Mouse (Mus musculus) liver, embryonic 13.5 days (tissue): Measurements from ENCODE around the gene Prkacb. TPM values are rescaled to one million over a fixed set of nuclear protein-coding genes. Genes with fewer than 3 reads are reported as not detected.
"Not testable (repeated sequence)": the region's sequence is repeated elsewhere in the genome, so short reads cannot be mapped to it uniquely, and the experiment has no call there.

ENCODE experiments used
- ATAC-seq: fragments of 200-750 bp; cut with Nextera tagmentation; 2 replicates; pipeline ENCODE4 v1.8.0; 2017; ENCODE audit warnings: low read depth, mild to moderate bottlenecking, moderate number of reproducible peaks, moderate library complexity
- DNase-seq: peaks from one replicate; pipeline ENCODE4 v3.0.0; 2022
- H3K27ac ChIP-seq: fragments of 300-500 bp; sonication (generic); 2 replicates; pipeline ENCODE4 v1.5.1; 2015; ENCODE audit warnings: moderate library complexity, mild to moderate bottlenecking, inconsistent platforms
- H3K27me3 ChIP-seq: fragments of 300-500 bp; sonication (generic); 2 replicates; pipeline ENCODE4 v1.6.1; 2015; ENCODE audit warnings: mild to moderate bottlenecking, inconsistent platforms
- H3K36me3 ChIP-seq: fragments of 300-500 bp; sonication (generic); 2 replicates; pipeline ENCODE4 v1.6.1; 2015; ENCODE audit warnings: mild to moderate bottlenecking, inconsistent platforms
- H3K4me1 ChIP-seq: fragments of 300-500 bp; sonication (generic); replicated peaks from 2 replicates; pipeline ENCODE4 v1.6.1; 2015; ENCODE audit warnings: inconsistent platforms
- H3K4me2 ChIP-seq: fragments of 300-500 bp; sonication (generic); 2 replicates; pipeline ENCODE4 v1.6.1; 2015; ENCODE audit warnings: inconsistent platforms, mild to moderate bottlenecking, moderate library complexity
- H3K4me3 ChIP-seq: fragments of 300-500 bp; sonication (generic); replicated peaks from 2 replicates; pipeline ENCODE4 v1.5.1; 2015; ENCODE audit warnings: mild to moderate bottlenecking, inconsistent platforms
- H3K9ac ChIP-seq: fragments of 300-500 bp; sonication (generic); 2 replicates; pipeline ENCODE4 v1.6.1; 2015; ENCODE audit warnings: mild to moderate bottlenecking, inconsistent platforms
- H3K9me3 ChIP-seq: fragments of 300-500 bp; sonication (generic); replicated peaks from 2 replicates; pipeline ENCODE4 v1.6.1; 2016; ENCODE audit warnings: inconsistent platforms
- WGBS: fragments of 180-500 bp; shearing (Covaris S2); methylation state at CpG from one replicate; pipeline ENCODE4 v1.1.7; 2015; ENCODE audit not compliant: insufficient replicate concordance; 5-methylcytosine and 5-hydroxymethylcytosine counted together
- polyA plus RNA-seq: library from polyadenylated mRNA; unstranded; fragments of >200 nt; fragmentation: Nextera tagmentation; extraction: Ambion mirVana; gene quantifications from 2 replicates; pipeline ENCODE4 v1.2.1, GENCODE M21; 2015

Gene Prkacb
- polyA plus RNA-seq, 1 experiment from 2014 or later: 13.8 TPM

DNA sequence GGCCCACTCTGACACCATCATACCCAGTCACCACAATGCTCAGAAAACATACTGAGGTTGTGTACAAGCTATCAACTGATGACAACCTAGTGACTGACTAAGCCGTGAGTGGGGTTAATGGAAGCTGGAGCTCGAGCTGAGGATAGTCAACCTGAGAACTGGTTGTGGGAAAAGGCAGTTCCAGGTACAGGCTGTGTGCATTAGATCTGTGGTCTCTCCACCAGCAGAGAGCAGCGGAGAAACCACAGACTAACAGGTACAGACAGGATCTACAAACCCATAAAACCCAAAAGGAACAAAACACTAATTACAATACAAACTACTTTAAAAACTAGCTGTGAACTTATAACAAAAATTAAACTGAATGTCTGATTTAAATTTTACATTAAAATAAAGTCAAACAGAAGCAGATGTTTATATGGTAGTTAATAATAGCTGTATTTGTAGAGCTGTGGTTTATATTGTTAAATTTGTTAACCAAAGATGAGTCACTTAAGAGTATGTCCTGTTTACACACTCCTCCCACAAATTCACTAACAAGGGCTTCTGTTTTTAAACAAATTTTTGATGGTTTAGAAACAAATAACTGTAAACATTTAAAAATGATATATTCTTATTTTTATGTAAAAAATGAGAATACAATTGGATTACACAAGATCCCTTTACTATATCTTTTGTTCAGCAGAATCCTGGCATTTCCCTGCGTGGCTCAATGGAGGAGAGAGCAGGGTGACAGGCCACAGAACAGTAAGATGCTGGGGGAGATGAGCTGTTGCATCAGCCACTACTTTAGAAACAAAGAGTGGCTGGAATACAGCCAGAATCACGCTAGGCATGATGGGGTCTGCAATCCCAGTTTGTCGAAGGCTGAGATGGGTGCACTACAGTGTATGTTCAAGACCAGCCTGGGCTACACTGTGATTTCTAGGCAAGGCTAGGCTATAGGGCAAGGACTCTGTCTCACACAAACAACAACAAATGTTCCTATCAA lies 54.5 kb downstream of the Prkacb start:
- Histone ChIP-seq H3K4me2 (no peak overlapping the region), H3K4me1 (peaks cover 19% of the 10 kb centered on the region), H3K9me3 (no peaks in the 10 kb centered on the region), H3K9ac (no peak overlapping the region), H3K27me3 (no peaks in the 10 kb centered on the region), H3K36me3 (no peaks in the 10 kb centered on the region), H3K27ac (no peak overlapping the region), H3K4me3 (no peak overlapping the region)
- DNase-seq: no peak
- no peak for ATAC-seq
- 70% methylated on average over 6 of the region's 6 CpGs for WGBS

DNA sequence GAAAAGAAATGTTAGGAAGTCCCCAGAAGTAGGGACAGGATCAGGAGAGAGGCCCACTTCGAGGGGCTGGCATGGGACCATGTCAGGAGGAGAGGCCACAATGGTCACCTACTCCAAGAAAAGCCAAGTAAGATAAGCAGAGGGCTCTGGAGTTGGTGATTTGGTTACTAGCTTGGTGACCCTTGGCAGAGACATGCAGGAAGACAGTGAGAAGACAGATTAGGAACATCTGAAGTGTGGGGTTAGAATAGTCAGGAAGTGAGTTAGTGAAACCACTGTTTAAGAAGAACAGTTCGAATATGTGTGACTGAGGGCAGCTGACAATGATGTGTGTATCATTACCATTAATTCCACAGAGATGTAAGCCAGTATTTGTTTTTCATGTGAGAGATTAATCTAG lies 58.5 kb downstream of the Prkacb start:
- Histone ChIP-seq H3K4me2 (no peak overlapping the region), H3K27me3 (no peaks in the 10 kb centered on the region), H3K4me3 (no peak overlapping the region), H3K4me1 (0 out of 2 replicates have a peak, but pooled peaks cover 3% of the 10 kb centered on the region), H3K36me3 (peaks cover 5% of the 10 kb centered on the region; the same call in 1 of the 2 replicates), H3K9ac (no peak overlapping the region), H3K9me3 (no peaks in the 10 kb centered on the region), H3K27ac (no peak overlapping the region)
- WGBS: 25% methylated on average over 2 of the region's 2 CpGs
- no peak for DNase-seq
- no peak for ATAC-seq

DNA sequence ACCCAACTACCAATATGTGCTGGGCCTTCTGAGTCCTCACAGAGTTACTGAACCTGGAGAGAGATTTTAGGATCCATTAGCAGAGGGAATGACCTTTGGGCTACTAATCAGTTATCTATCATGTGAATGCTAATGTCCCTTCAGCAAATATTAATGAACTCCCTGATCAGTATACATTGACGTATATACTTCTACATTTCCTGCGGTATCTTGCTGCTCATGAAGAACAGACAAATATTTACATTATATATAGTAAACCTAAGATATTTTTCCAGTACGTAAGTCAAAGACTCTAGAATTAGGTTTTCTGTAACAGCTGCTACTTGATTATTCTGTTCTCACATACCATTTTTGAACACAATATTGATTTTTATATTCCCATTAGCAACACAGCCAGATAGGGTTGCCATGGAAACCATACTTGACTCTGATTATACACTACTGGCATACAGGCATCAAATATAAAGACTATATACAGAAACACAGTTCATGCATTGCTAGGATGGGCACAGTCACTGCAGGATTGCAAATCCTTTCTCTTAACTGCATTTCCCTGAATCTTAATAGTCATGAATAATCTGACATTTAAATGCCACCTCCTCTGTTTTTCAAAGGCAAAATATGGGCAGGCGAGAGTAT lies 71.1 kb downstream of the Prkacb start:
- no peak overlapping the region for H3K9ac ChIP-seq
- H3K27ac ChIP-seq: no peak overlapping the region
- H3K4me2 ChIP-seq: no peak overlapping the region
- H3K36me3 ChIP-seq: peaks cover 21% of the 10 kb centered on the region
- DNase-seq (no peak), ATAC-seq (no peak)
- H3K4me1 ChIP-seq: peaks cover 8% of the 10 kb centered on the region
- H3K27me3 ChIP-seq: no peaks in the 10 kb centered on the region
- WGBS: 80% methylated on average over 4 of the region's 4 CpGs
- H3K9me3 ChIP-seq: no peaks in the 10 kb centered on the region
- no peak overlapping the region for H3K4me3 ChIP-seq

DNA sequence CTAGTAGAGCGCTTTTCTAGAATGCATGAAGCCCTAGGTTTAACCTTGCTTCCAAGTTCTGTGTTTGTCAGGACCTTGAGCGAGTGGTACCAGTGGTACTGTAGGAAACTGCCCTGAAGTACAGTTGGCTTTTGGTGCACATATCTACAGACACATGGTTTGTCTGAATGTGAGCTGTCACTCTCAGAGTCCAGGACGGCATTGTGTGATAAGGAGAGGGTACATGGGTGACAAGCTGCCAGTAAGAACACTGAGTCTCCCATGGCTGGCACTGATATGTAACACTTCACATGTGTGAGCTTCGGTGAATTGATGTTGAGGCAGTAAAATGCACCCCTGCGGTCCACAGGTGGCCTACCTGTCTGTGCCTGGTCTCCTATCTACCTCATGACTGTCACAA lies 71.6 kb downstream of the Prkacb start:
- H3K9me3 ChIP-seq: no peaks in the 10 kb centered on the region
- no peak overlapping the region for H3K27ac ChIP-seq
- peak; percentile 86 for ATAC-seq
- H3K27me3 ChIP-seq: no peaks in the 10 kb centered on the region
- WGBS: 45% methylated on average over 5 of the region's 5 CpGs
- no peak overlapping the region for H3K4me2 ChIP-seq
- H3K4me3 ChIP-seq: no peak overlapping the region
- H3K9ac ChIP-seq: no peak overlapping the region
- peaks cover 20% of the 10 kb centered on the region for H3K36me3 ChIP-seq
- no peak for DNase-seq
- H3K4me1 ChIP-seq: peaks cover 8% of the 10 kb centered on the region

DNA sequence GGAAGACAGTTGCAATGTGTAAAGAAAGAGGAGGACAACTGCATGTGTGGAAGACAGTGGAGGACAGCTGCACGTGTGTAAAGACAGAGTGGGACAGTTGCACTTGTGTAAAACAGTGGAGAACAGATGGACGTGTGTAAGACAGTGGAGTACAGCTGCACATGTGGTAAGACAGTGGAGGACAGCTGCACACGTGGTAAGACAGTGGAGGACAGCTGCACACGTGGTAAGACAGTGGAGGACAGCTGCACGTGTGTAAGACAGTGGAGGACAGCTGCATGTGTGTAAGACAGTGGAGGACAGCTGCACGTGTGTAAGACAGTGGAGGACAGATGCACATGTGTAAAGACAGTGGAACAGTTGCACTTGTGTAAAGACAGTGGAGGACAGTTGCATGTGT lies 76.6 kb downstream of the Prkacb start:
- H3K9me3 ChIP-seq, DNase-seq, H3K27ac ChIP-seq, H3K27me3 ChIP-seq, ATAC-seq, H3K4me2 ChIP-seq, H3K4me3 ChIP-seq, H3K9ac ChIP-seq: not testable (repeated sequence)
- peaks cover 22% of the 10 kb centered on the region for H3K36me3 ChIP-seq
- WGBS: 63% methylated on average over 6 of the region's 6 CpGs
- H3K4me1 ChIP-seq: peaks cover 27% of the 10 kb centered on the region

- H3K36me3 ChIP-seq: peaks cover 22% of the 10 kb centered on the region
- no peak overlapping the region for H3K4me3 ChIP-seq
- H3K9me3 ChIP-seq: no peaks in the 10 kb centered on the region
- WGBS: 50% methylated on average over 3 of the region's 3 CpGs
- no peak overlapping the region for H3K4me2 ChIP-seq
- no peaks in the 10 kb centered on the region for H3K27me3 ChIP-seq
- peak; percentile 65; the same call in 1 of the 2 replicates for ATAC-seq
- peaks cover 21% of the 10 kb centered on the region for H3K4me1 ChIP-seq
- no peak for DNase-seq
- H3K27ac ChIP-seq: 0 out of 2 replicates have a peak overlapping the region, but pooled peaks have one; percentile 36
- no peak overlapping the region for H3K9ac ChIP-seq
These were observed 77.1 kb downstream of the Prkacb start for GRCm38 (mm10) chr3:146735657-146736056.

- Histone ChIP-seq H3K4me2 (no peak overlapping the region), H3K9me3 (no peaks in the 10 kb centered on the region), H3K36me3 (peaks cover 22% of the 10 kb centered on the region), H3K9ac (no peak overlapping the region), H3K4me3 (no peak overlapping the region), H3K27ac (0 out of 2 replicates have a peak overlapping the region, but pooled peaks have one; percentile 36), H3K27me3 (no peaks in the 10 kb centered on the region), H3K4me1 (peaks cover 21% of the 10 kb centered on the region)
- ATAC-seq (peak; percentile 87), DNase-seq (peak; percentile 5)
- WGBS: 34% methylated on average over 9 of the region's 9 CpGs
These were observed 77.7 kb downstream of the Prkacb start for GRCm38 (mm10) chr3:146734907-146735629.

- Histone ChIP-seq H3K27me3 (no peaks in the 10 kb centered on the region), H3K36me3 (peaks cover 34% of the 10 kb centered on the region), H3K9ac (no peak overlapping the region), H3K4me3 (no peak overlapping the region), H3K4me2 (no peak overlapping the region), H3K9me3 (no peaks in the 10 kb centered on the region), H3K4me1 (peaks cover 21% of the 10 kb centered on the region), H3K27ac (no peak overlapping the region)
- ATAC-seq: no peak
- WGBS: 88% methylated on average over 11 of the region's 11 CpGs
- no peak for DNase-seq
These were observed 81.3 kb downstream of the Prkacb start for GRCm38 (mm10) chr3:146731499-146731898.

- no peaks in the 10 kb centered on the region for H3K27me3 ChIP-seq
- no peak overlapping the region for H3K9ac ChIP-seq
- no peak overlapping the region for H3K4me2 ChIP-seq
- WGBS: 73% methylated on average over 3 of the region's 3 CpGs
- peaks cover 15% of the 10 kb centered on the region for H3K36me3 ChIP-seq
- no peak overlapping the region for H3K4me3 ChIP-seq
- H3K4me1 ChIP-seq: no peaks in the 10 kb centered on the region; the same call in 1 of the 2 replicates
- H3K27ac ChIP-seq: no peak overlapping the region
- no peaks in the 10 kb centered on the region for H3K9me3 ChIP-seq
- DNase-seq: no peak
- no peak for ATAC-seq
These were observed 89.8 kb downstream of the Prkacb start for GRCm38 (mm10) chr3:146723037-146723436.

GRCm38 (mm10) chr3:146719696-146720095 lies 93.1 kb downstream of the Prkacb start:
- H3K4me3 ChIP-seq: no peak overlapping the region
- no peak overlapping the region for H3K27ac ChIP-seq
- DNase-seq (no peak), ATAC-seq (no peak)
- no peak overlapping the region for H3K9ac ChIP-seq
- H3K27me3 ChIP-seq: no peaks in the 10 kb centered on the region
- no peaks in the 10 kb centered on the region for H3K36me3 ChIP-seq
- H3K9me3 ChIP-seq: no peaks in the 10 kb centered on the region
- no peaks in the 10 kb centered on the region; the same call in 1 of the 2 replicates for H3K4me1 ChIP-seq
- H3K4me2 ChIP-seq: no peak overlapping the region
- WGBS: 58% methylated on average over 4 of the region's 4 CpGs

GRCm38 (mm10) chr3:146718251-146718650 lies 94.5 kb downstream of the Prkacb start:
- no peak for ATAC-seq
- H3K4me3 ChIP-seq: no peak overlapping the region
- no peak overlapping the region for H3K4me2 ChIP-seq
- no peaks in the 10 kb centered on the region; the same call in 1 of the 2 replicates for H3K4me1 ChIP-seq
- H3K27ac ChIP-seq: no peak overlapping the region
- H3K27me3 ChIP-seq: no peaks in the 10 kb centered on the region
- no peak overlapping the region for H3K9ac ChIP-seq
- H3K9me3 ChIP-seq: no peaks in the 10 kb centered on the region
- H3K36me3 ChIP-seq: no peaks in the 10 kb centered on the region
- DNase-seq: no peak
- 69% methylated on average over 5 of the region's 5 CpGs for WGBS
